Mouse (Mus musculus) lung, postnatal 0 days (tissue): ENCODE data around the gene Kbtbd12.

ENCODE experiments used
- CTCF ChIP-seq: IDR thresholded peaks from 2 replicates; pipeline ENCODE4 v1.5.1; 2016; ENCODE audit warnings: antibody characterized with exemption, mild to moderate bottlenecking
- EP300 ChIP-seq: IDR thresholded peaks from 2 replicates; pipeline ENCODE4 v1.6.1; 2016; ENCODE audit warnings: antibody characterized with exemption, mild to moderate bottlenecking, control low read depth

GRCm38 (mm10) chr6:88518404-88519263 lies 119.1 kb downstream of the Kbtbd12 start, which contains the start of gene Sec61a1:
- TF ChIP-seq CTCF, result peak; percentile 4; the same call in 1 of the 2 replicates
- no peak for TF ChIP-seq EP300
